Mouse (Mus musculus): Measurements from ENCODE around the gene Med24. TPM values are rescaled to one million over a fixed set of nuclear protein-coding genes. Genes with fewer than 3 reads are reported as not detected.
A peak's percentile ranks its signal among the peaks of the same experiment; 100 is the strongest.
"Not testable (repeated sequence)": the region's sequence is repeated elsewhere in the genome, so short reads cannot be mapped to it uniquely, and the experiment has no call there.

Med24 gene
- total RNA-seq, 2 experiments from 2014 or later, result 40.4 to 58.0 TPM

DNA sequence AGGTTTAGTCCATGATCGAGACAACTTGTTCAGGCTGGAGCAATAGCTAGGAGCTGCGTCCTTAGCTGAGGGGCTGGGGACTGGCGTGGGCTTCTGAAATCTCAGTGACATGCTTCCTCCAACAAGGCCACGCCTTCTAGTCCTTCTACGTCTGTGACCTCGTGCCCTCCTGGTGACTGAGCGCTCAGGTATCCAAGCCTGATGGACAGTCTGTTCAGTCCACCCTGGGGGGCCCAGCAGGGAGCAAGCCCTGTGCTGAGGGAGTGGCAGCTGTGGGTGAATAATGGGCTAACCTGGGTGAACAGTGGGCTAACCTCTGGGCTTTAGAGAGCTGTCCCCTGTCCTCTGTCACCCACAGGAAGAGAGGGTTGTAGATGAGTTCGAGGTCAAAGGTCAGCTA, 41.2 kb downstream of the Med24 start:
- DNase-seq, result no peak

- DNase-seq, result no peak
Measured at GRCm38 (mm10) chr11:98686976-98687375, 42.3 kb downstream of the Med24 start.

- no peak for DNase-seq
Measured at GRCm38 (mm10) chr11:98685642-98686041, 43.6 kb downstream of the Med24 start.

DNA sequence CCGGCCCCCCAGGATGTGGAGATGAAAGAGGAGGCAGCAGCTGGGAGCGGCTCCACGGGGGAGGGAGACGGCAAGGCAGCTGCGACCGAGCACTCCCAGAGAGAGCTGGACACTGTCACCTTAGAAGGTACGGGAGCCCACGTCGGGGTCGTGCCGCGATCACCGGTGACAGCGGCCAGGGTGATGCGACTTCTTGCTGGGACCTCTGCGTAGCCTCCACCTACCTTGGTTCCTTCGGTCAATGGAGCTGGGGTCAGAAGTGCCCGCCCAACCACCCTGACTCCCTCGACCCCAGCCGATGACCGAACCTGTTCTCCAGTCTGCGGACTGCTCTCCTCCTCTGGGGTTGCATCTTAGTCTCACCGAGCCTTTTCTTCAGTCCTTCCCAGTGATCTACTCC, 46.4 kb downstream of the Med24 start:
- DNase-seq, result no peak

DNA sequence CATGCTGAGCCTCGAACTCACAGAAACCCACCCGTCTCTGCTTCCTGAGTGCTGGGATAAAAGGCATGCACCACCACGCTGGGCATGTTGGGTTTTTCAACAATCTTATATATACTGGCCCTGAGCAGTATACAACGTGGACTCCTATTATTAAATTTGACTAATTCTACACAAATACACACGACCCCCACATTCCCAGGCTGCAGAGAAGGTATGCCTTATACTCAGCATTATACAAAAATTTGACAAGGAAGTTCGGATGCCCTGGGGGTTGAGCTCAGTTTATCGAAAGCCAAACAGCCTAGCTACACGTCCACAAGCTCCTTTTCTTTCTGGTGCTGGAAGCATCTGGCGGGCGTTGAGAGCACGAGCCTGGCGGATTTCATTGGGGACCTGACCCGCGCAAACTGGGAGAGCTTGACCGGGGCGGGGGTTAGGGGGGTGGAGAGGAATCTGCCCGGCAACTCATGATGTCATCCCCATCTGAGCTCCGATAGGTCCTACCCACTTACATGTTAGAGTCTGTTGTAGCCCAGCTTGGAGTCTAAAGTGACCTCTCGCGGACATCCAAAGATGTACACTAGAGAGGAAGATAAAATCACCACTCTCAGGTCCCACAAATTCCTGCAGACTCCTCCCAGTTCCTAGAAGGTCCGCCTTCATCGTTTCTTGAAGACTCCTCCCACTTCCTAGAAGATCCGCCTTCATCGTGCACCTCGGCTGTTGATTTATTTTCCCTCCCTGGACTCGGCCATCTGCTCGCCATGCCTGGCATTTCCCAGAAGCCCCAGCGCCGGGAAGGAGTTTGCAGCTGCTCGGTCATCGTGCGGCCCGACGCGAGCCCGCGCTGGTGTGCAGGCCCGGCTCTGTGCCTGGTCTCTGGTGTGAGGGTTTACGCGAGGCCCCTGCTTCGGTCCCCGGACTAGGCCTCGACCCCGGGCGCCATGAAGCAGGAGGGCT, 47.2 kb downstream of the Med24 start, which contains the start of gene Psmd3:
TSS of gene Psmd3 (plus strand) at position 769 of the 960 bp plus-strand sequence.
- peak; percentile 98 for DNase-seq

DNA sequence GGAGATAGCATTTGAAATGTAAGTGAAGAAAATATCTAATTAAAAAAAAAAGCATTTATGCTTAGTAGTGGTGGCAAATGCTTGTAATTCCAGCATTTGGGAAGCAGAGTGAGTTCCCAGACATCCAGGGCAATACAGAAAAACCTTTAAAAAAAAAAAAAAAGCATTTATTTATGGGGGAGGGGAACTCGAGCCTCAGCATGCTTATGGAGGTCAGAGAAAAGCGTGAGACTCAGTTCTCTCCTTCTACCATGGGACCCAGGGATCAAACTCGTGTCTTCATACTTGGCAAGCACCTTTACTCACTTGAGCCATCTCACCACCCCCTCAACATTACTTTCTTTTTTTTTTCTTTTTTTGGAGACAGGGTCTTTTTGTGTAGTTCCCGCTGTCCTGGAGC, 48.0 kb downstream of the Med24 start:
- DNase-seq, result no peak

DNA sequence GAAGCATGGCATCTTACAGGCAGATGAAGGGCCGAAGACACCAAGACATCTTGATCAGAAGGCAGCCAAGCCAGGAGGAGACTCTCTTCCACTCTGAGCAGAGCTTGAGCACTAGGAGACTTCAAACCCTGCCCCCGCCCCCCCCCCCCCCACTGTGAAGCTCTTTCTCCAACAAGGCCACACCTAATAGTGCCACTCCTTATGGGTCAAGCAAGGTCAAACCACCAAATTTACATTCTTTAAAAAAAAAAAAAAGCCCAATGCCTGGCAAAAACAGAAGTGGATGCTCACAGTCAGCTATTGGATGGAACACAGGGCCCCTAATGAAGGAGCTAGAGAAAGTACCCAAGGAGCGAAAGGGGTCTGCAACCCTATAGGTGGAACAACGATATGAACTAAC, 48.6 kb downstream of the Med24 start:
- not testable (repeated sequence) for DNase-seq

- no peak for DNase-seq
Measured at GRCm38 (mm10) chr11:98680023-98680422, 49.2 kb downstream of the Med24 start.

DNA sequence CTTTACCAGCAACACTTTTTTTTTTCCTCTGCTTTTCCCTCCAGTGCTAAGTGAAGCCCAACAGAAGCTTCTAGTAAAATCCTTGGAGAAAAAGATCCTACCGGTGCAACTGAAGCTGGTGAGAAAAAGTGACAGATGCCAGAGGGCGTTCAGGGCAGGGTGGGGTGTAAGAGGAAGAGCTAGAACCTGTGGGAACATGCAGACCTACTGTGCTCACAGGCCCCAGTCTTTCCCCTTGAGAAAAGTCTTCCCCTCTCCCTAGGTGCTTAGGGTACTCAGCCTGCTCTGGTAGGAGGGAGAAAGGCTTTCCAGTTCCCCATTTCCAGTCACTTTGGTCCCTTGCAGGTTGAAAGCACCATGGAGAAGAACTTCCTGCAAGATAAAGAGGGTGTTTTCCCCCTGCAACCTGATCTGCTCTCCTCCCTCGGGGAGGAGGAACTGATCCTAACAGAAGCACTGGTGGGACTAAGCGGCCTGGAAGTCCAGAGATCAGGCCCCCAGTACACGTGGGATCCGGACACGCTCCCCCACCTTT, 53.3 kb downstream of the Med24 start:
- DNase-seq, result no peak

- peak; percentile 68 for DNase-seq
Measured at GRCm38 (mm10) chr11:98673136-98673535, 56.1 kb downstream of the Med24 start.

- no peak for DNase-seq
Measured at GRCm38 (mm10) chr11:98672482-98672881, 56.8 kb downstream of the Med24 start.

DNA sequence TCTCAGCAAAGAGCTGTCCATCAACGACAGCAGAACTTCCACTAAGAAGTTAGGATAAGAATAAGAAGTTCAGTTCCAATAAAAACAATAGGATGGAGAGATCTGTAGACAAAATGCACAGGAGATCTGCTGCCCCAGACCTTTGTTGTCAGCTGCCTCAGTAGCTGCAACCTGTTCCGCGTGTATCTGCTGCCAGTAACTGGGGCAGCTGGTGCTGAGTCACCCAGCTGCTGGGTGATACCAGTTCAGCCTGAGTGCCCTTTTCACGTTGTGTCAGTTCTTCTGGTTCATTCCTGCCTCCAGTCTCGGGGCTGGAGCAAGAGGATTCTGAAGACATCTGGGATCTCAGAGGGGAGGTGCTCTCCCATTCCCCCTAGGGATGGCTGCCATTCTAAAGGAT, 57.4 kb downstream of the Med24 start:
- peak; percentile 21 for DNase-seq

DNA sequence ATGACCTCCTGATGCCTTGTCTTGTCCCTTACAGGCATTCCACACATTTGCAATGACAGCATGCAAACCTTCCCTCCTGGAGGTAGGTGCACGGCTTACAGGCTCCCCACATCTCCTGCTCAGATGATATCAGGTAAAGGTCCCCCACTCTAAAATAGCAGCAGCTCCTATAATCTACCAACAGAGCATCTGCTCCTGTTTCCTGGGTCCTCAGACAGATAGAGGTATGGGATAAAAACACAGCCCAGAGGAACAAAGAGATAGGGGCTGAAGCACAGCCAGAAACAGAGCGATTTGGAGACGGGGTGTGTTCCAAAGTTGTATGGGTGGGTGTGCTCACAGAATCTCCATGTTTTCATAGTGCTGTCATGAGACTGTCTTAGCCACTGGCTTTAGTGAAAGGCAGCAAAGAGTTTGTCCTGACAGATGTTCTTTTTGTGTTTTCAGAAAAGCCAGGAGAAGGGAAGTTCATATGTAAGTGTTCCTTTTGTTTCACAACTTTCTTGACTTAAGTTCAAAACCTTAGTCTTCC, 57.9 kb downstream of the Med24 start:
- no peak for DNase-seq

DNA sequence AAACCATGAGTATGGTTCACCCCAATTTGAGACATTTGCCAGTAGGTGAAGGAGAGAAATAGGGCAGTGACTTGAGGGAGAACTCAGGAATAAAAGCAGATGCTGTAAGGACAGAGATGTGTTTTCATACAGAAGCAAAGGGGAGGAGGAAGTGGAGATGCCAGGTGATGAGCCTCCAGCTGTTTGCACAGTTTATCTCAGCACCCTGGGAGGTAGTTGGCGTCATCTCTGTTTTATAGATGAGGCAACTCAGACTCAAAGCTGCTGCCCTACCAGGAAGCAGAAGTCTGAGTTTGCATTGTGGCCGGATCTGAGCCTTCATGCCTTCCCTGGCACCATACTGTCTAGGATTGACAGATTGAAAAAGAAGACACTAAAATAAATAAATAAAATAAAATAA, 60.3 kb downstream of the Med24 start:
- no peak for DNase-seq

- DNase-seq, result no peak
Measured at GRCm38 (mm10) chr11:98664091-98664490, 65.1 kb downstream of the Med24 start, which contains the start of gene Gsdma. TSS of gene Gsdma (plus strand) at chr11:98664351.

DNA sequence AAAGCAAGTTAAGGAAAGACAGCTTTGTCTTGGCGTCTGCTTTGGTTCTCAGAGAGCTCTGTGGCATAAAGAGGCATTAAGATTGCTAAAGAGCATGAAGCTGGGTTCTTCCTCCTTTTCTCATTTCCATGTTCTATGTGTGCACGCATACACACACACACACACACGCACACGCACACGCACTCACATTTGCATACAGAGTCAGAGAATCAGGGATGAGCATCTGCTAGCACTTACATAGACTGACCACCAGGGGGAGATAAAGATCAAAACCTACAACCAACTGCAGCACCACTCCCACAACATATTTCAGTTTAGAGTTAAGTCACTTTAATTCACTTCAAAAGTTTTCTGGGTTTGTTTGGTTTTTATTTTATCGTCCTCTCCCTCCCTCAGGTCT, 68.7 kb downstream of the Med24 start:
- peak; percentile 29 for DNase-seq

GRCm38 (mm10) chr11:98655076-98655475, 74.2 kb downstream of the Med24 start:
- peak; percentile 72 for DNase-seq

Other genes with a start within 250 kb of the Med24 start
- 1 to 10 TPM; 3.2 to 4.5 TPM for gene Ikzf3, start 183.4 kb downstream of the Med24 start, total RNA-seq (2021)
- under 1 TPM in 1 of 2 experiments, not detected in 1; 0.48 TPM for gene Zpbp2, start 178.3 kb downstream of the Med24 start, total RNA-seq (2021)
- 100 to 1,000 TPM; 135 to 143 TPM for gene Ormdl3, start 142.1 kb downstream of the Med24 start, total RNA-seq (2021)
- gene Lrrc3c, start 131.1 kb downstream of the Med24 start, total RNA-seq (2021), result not detected
- 10 to 100 TPM; 15.7 to 19.1 TPM for gene Gm12355, start 103.8 kb downstream of the Med24 start, total RNA-seq (2021)
- 10 to 100 TPM; 12.7 to 15.4 TPM for gene Gsdma3, start 103.1 kb downstream of the Med24 start, total RNA-seq (2021)
- gene Gsdma2, start 82.7 kb downstream of the Med24 start, total RNA-seq (2021), result under 1 TPM; 0.36 to 0.51 TPM
- gene Gsdma, start 65.1 kb downstream of the Med24 start, total RNA-seq (2021), result not detected
- gene Psmd3, start 46.9 kb downstream of the Med24 start, total RNA-seq (2021), result 100 to 1,000 TPM; 111 to 123 TPM
- not detected for gene Csf3, start 28.2 kb downstream of the Med24 start, total RNA-seq (2021)
- 100 to 1,000 TPM; 135 to 184 TPM for gene Thra, start 11.2 kb upstream of the Med24 start, total RNA-seq (2021)
- gene Nr1d1, start 45.9 kb upstream of the Med24 start, total RNA-seq (2021), result 10 to 100 TPM; 15.1 to 59.6 TPM
- 10 to 100 TPM; 79.4 to 88.6 TPM for gene Msl1, start 66.1 kb upstream of the Med24 start, total RNA-seq (2021)
- gene Casc3, start 75.5 kb upstream of the Med24 start, total RNA-seq (2021), result 10 to 100 TPM; 31.9 to 35.7 TPM
- gene Rapgefl1, start 107.3 kb upstream of the Med24 start, total RNA-seq (2021), result 1 to 10 TPM in 1 of 2 experiments, under 1 TPM in 1; 0.93 to 1.6 TPM
- 10 to 100 TPM; 13.3 to 15.4 TPM for gene Wipf2, start 134.2 kb upstream of the Med24 start, total RNA-seq (2021)
- gene Cdc6, start 178.4 kb upstream of the Med24 start, total RNA-seq (2021), result 1 to 10 TPM; 3.8 to 6.5 TPM
- gene Rara, start 198.4 kb upstream of the Med24 start, total RNA-seq (2021), result 10 to 100 TPM; 26.2 to 34.7 TPM